Mouse (Mus musculus): Measurements from ENCODE around the gene Gm11077. TPM values are rescaled to one million over a fixed set of nuclear protein-coding genes. Genes with fewer than 3 reads are reported as not detected.

The Gm11077 gene
- total and polyA plus RNA-seq, 2 experiments from 2014 or later, result not detected

DNA sequence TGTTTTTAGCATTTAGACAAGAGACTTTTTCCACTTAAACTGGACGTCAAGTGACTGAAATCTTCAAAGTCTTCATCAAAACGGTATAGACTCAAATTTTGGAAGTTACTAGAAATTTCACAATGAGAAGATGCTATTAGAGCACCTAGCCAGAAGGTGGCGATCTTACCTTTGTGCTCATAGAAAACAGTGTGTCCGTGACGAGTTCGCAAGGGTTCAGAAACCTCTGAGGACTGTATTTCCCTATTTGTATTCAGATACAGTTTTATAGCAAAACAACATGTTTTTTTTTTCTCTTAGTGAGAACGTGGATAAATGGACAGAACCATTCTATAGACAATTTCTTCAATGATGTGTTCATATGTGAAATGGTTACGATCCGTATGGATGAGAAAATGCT, 37.3 kb downstream of the Gm11077 start:
- H3K4me2 ChIP-seq (ENCODE audit: low read depth, low read length, poor library complexity, severe bottlenecking), result no peak overlapping the region
- ATAC-seq (ENCODE audit: low FRiP score), result no peak

GRCm38 (mm10) chr6:140767237-140767636, 38.2 kb downstream of the Gm11077 start:
- H3K9ac ChIP-seq (replicated peaks; ENCODE audit: low read length, poor library complexity, severe bottlenecking), result no peak overlapping the region
- H3K27me3 ChIP-seq (ENCODE audit: insufficient read depth, low read length), result no peaks in the 10 kb centered on the region
- H3K9me3 ChIP-seq (ENCODE audit: low read length), result no peaks in the 10 kb centered on the region
- DNase-seq (ENCODE audit: low spot score), result no peak
- WGBS, result 46% methylated on average over 6 of the region's 6 CpGs
- H3K36me3 ChIP-seq (ENCODE audit: insufficient read depth, low read length), result no peaks in the 10 kb centered on the region
- ATAC-seq (ENCODE audit: low FRiP score), result no peak
- H3K4me2 ChIP-seq (ENCODE audit: low read depth, low read length, poor library complexity, severe bottlenecking), result no peak overlapping the region
- no peak overlapping the region for H3K4me3 ChIP-seq (ENCODE audit: low read depth, low read length)
- H3K4me1 ChIP-seq (ENCODE audit: insufficient read depth, low read length), result peaks cover 4% of the 10 kb centered on the region; the same call in 1 of the 2 replicates
- no peak overlapping the region for H3K27ac ChIP-seq (ENCODE audit: low read depth, low read length)
- no peak for TF ChIP-seq CTCF (IDR thresholded peaks at IDR 0.05)

More for the DNA sequence above, 37.3 kb downstream of the Gm11077 start:
- no peak overlapping the region for H3K27ac ChIP-seq (ENCODE audit: low read depth, low read length)
- H3K9me3 ChIP-seq (ENCODE audit: low read length), result no peaks in the 10 kb centered on the region
- no peaks in the 10 kb centered on the region for H3K27me3 ChIP-seq (ENCODE audit: insufficient read depth, low read length)
- peaks cover 4% of the 10 kb centered on the region; the same call in 1 of the 2 replicates for H3K4me1 ChIP-seq (ENCODE audit: insufficient read depth, low read length)
- H3K36me3 ChIP-seq (ENCODE audit: insufficient read depth, low read length), result no peaks in the 10 kb centered on the region
- no peak overlapping the region for H3K9ac ChIP-seq (replicated peaks; ENCODE audit: low read length, poor library complexity, severe bottlenecking)
- DNase-seq (ENCODE audit: low spot score), result peak; percentile 86
- 34% methylated on average over 9 of the region's 9 CpGs for WGBS
- peak; percentile 91 for TF ChIP-seq CTCF (IDR thresholded peaks at IDR 0.05)
- no peak overlapping the region for H3K4me3 ChIP-seq (ENCODE audit: low read depth, low read length)

GRCm38 (mm10) chr6:140768180-140768579, 39.1 kb downstream of the Gm11077 start:
- Histone ChIP-seq H3K27ac (ENCODE audit: low read depth, low read length) (no peak overlapping the region), H3K27me3 (ENCODE audit: insufficient read depth, low read length) (no peaks in the 10 kb centered on the region), H3K9ac (replicated peaks; ENCODE audit: low read length, poor library complexity, severe bottlenecking) (no peak overlapping the region), H3K4me2 (ENCODE audit: low read depth, low read length, poor library complexity, severe bottlenecking) (no peak overlapping the region), H3K4me1 (ENCODE audit: insufficient read depth, low read length) (peaks cover 4% of the 10 kb centered on the region; the same call in 1 of the 2 replicates), H3K9me3 (ENCODE audit: low read length) (no peaks in the 10 kb centered on the region), H3K4me3 (ENCODE audit: low read depth, low read length) (no peak overlapping the region), H3K36me3 (ENCODE audit: insufficient read depth, low read length) (no peaks in the 10 kb centered on the region)
- TF ChIP-seq CTCF (IDR thresholded peaks at IDR 0.05), result peak; percentile 23; the same call in 1 of the 2 replicates
- ATAC-seq (ENCODE audit: low FRiP score) (no peak), DNase-seq (ENCODE audit: low spot score) (no peak)
- WGBS, result 70% methylated on average over 8 of the region's 8 CpGs

- peak; percentile 68 for DNase-seq (ENCODE audit: low spot score)
- ATAC-seq (ENCODE audit: low FRiP score), result peak; percentile 71
- 22% methylated on average over 21 of the region's 21 CpGs for WGBS
- H3K4me3 ChIP-seq (ENCODE audit: low read depth, low read length), result no peak overlapping the region
- no peak for TF ChIP-seq CTCF (IDR thresholded peaks at IDR 0.05)
- H3K9me3 ChIP-seq (ENCODE audit: low read length), result no peaks in the 10 kb centered on the region
- H3K36me3 ChIP-seq (ENCODE audit: insufficient read depth, low read length), result no peaks in the 10 kb centered on the region
- peaks cover 4% of the 10 kb centered on the region; the same call in 1 of the 2 replicates for H3K4me1 ChIP-seq (ENCODE audit: insufficient read depth, low read length)
- H3K27ac ChIP-seq (ENCODE audit: low read depth, low read length), result no peak overlapping the region
- H3K9ac ChIP-seq (replicated peaks; ENCODE audit: low read length, poor library complexity, severe bottlenecking), result no peak overlapping the region
- no peaks in the 10 kb centered on the region for H3K27me3 ChIP-seq (ENCODE audit: insufficient read depth, low read length)
- H3K4me2 ChIP-seq (ENCODE audit: low read depth, low read length, poor library complexity, severe bottlenecking), result peak overlapping the region; percentile 7
Observed at GRCm38 (mm10) chr6:140768859-140769640, 40.0 kb downstream of the Gm11077 start.

DNA sequence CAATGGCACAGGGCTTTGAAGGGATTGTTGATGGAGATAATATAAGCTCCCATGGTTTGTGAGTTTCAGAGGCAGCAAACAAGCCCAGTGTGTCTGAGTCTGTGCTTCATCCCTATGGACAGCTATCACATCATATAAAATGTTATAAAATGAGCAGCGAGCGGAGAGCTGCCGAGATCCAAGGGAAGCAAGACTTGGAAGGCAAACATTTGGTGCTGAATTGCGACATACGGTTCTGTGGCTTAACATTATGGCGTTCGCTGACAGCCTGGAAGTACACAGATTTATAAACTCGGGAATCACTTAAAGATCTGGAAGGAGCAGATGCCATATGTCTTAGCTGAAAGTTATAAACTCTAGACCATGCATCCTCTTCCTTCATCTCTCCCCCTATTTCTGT, 47.2 kb downstream of the Gm11077 start:
- Histone ChIP-seq H3K4me2 (ENCODE audit: low read depth, low read length, poor library complexity, severe bottlenecking) (no peak overlapping the region), H3K4me1 (ENCODE audit: insufficient read depth, low read length) (no peaks in the 10 kb centered on the region), H3K36me3 (ENCODE audit: insufficient read depth, low read length) (no peaks in the 10 kb centered on the region), H3K9me3 (ENCODE audit: low read length) (no peaks in the 10 kb centered on the region), H3K27me3 (ENCODE audit: insufficient read depth, low read length) (no peaks in the 10 kb centered on the region), H3K27ac (ENCODE audit: low read depth, low read length) (no peak overlapping the region), H3K9ac (replicated peaks; ENCODE audit: low read length, poor library complexity, severe bottlenecking) (no peak overlapping the region), H3K4me3 (ENCODE audit: low read depth, low read length) (no peak overlapping the region)
- no peak for TF ChIP-seq CTCF (IDR thresholded peaks at IDR 0.05)
- WGBS, result 98% methylated on average over 8 of the region's 8 CpGs
- DNase-seq (ENCODE audit: low spot score) (no peak), ATAC-seq (ENCODE audit: low FRiP score) (no peak)

GRCm38 (mm10) chr6:140782524-140782923, 53.4 kb downstream of the Gm11077 start:
- H3K9me3 ChIP-seq (ENCODE audit: low read length), result no peaks in the 10 kb centered on the region
- no peaks in the 10 kb centered on the region for H3K4me1 ChIP-seq (ENCODE audit: insufficient read depth, low read length)
- peak; percentile 38; the same call in 1 of the 2 replicates for ATAC-seq (ENCODE audit: low FRiP score)
- WGBS, result 97% methylated on average over 6 of the region's 6 CpGs
- no peak for TF ChIP-seq CTCF (IDR thresholded peaks at IDR 0.05)
- no peak overlapping the region for H3K4me2 ChIP-seq (ENCODE audit: low read depth, low read length, poor library complexity, severe bottlenecking)
- no peak overlapping the region for H3K27ac ChIP-seq (ENCODE audit: low read depth, low read length)
- no peak overlapping the region for H3K9ac ChIP-seq (replicated peaks; ENCODE audit: low read length, poor library complexity, severe bottlenecking)
- H3K36me3 ChIP-seq (ENCODE audit: insufficient read depth, low read length), result no peaks in the 10 kb centered on the region
- H3K4me3 ChIP-seq (ENCODE audit: low read depth, low read length), result no peak overlapping the region
- no peaks in the 10 kb centered on the region for H3K27me3 ChIP-seq (ENCODE audit: insufficient read depth, low read length)
- DNase-seq (ENCODE audit: low spot score), result no peak
